Mouse (Mus musculus) limb, embryonic 13.5 days (tissue): ENCODE measurements around the gene Efr3b. TPM values are rescaled to one million over a fixed set of nuclear protein-coding genes. Genes with fewer than 3 reads are reported as not detected.

Source experiments
- ATAC-seq: fragments of 200-750 bp; cut with Nextera tagmentation; 2 replicates; pipeline ENCODE4 v1.8.0; 2017; ENCODE audit warnings: low read depth, moderate number of reproducible peaks, moderate TSS enrichment; ENCODE audit not compliant: low FRiP score
- H3K27ac ChIP-seq: fragments of 300-500 bp; sonication (generic); 2 replicates; pipeline ENCODE4 v1.5.1; 2015; ENCODE audit warnings: inconsistent platforms, mild to moderate bottlenecking, moderate library complexity
- H3K27me3 ChIP-seq: fragments of 300-500 bp; sonication (generic); 2 replicates; pipeline ENCODE4 v1.6.1; 2015; ENCODE audit warnings: mild to moderate bottlenecking, inconsistent platforms
- H3K36me3 ChIP-seq: fragments of 300-500 bp; sonication (generic); 2 replicates; pipeline ENCODE4 v1.6.1; 2015; ENCODE audit warnings: inconsistent platforms, mild to moderate bottlenecking, moderate library complexity
- H3K4me1 ChIP-seq: fragments of 300-500 bp; sonication (generic); 2 replicates; pipeline ENCODE4 v1.6.1; 2015; ENCODE audit warnings: inconsistent platforms
- H3K4me2 ChIP-seq: fragments of 300-500 bp; sonication (generic); replicated peaks from 2 replicates; pipeline ENCODE4 v1.6.1; 2015; ENCODE audit warnings: inconsistent platforms, mild to moderate bottlenecking, moderate library complexity
- H3K4me3 ChIP-seq: fragments of 300-500 bp; sonication (generic); 2 replicates; pipeline ENCODE4 v1.5.1; 2015; ENCODE audit warnings: moderate library complexity, mild to moderate bottlenecking, inconsistent platforms
- H3K9ac ChIP-seq: fragments of 300-500 bp; sonication (generic); 2 replicates; pipeline ENCODE4 v1.6.1; 2015; ENCODE audit warnings: mild to moderate bottlenecking, inconsistent platforms
- H3K9me3 ChIP-seq: fragments of 300-500 bp; sonication (generic); 2 replicates; pipeline ENCODE4 v1.6.1; 2016; ENCODE audit warnings: inconsistent platforms
- WGBS: fragments of 180-500 bp; shearing (Covaris S2); methylation state at CpG from one replicate; pipeline ENCODE4 v1.1.7; 2015; 5-methylcytosine and 5-hydroxymethylcytosine counted together
- polyA plus RNA-seq: library from polyadenylated mRNA; unstranded; fragments of >200 nt; fragmentation: Nextera tagmentation; extraction: Ambion mirVana; gene quantifications from 2 replicates; pipeline ENCODE4 v1.2.1, GENCODE M21; 2015

Efr3b gene
- polyA plus RNA-seq, 1 experiment from 2014 or later = 6.2 TPM

DNA sequence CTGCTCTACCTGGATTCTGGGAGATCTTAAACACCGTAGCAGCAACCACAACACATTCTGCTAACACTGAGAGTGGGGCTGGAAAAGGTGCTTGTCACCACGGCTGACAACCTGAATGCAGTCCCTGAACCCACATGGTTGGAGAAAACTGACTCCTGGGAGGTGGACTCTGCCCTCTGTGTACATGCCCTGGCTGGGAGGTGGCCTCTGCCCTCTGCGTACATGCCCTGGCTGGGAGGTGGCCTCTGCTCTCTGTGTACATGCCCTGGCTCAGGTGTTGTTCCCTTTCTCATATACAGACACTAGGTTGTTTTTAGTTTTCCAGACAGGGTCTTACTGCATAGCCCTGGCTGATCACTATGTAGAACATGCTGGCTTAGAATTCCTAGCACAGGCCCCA lies 119.3 kb downstream of the Efr3b start:
- Histone ChIP-seq H3K4me3 (no peak overlapping the region), H3K27ac (no peak overlapping the region), H3K27me3 (no peaks in the 10 kb centered on the region), H3K9me3 (no peaks in the 10 kb centered on the region), H3K9ac (no peak overlapping the region), H3K4me1 (peaks cover 17% of the 10 kb centered on the region; the same call in 1 of the 2 replicates), H3K4me2 (no peak overlapping the region), H3K36me3 (peaks cover 10% of the 10 kb centered on the region)
- 83% methylated on average over 3 of the region's 3 CpGs for WGBS
- ATAC-seq = no peak

DNA sequence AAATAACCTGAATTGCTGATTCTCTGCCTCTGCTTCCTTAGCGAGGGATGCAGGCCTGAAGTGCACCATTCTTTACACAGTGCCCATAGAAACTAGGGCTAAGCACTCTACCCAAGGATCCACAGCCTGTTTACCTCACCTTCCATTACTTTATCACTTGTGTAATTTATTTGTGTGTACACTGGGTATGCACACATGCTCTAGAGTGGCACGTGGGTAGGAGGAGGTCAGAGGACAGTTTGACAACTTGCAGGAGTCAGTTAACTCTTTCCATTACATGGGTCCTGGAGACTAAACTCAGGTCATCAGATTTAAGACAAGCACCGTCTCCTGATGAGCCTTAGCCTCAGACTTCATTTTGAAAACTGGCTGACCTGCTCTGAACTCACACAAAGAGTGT lies 120.1 kb downstream of the Efr3b start:
- H3K4me1 ChIP-seq = peaks cover 17% of the 10 kb centered on the region; the same call in 1 of the 2 replicates
- H3K9ac ChIP-seq = no peak overlapping the region
- no peak for ATAC-seq
- 67% methylated on average over 3 of the region's 3 CpGs for WGBS
- H3K27ac ChIP-seq = no peak overlapping the region
- H3K9me3 ChIP-seq = no peaks in the 10 kb centered on the region
- no peak overlapping the region for H3K4me2 ChIP-seq
- H3K27me3 ChIP-seq = no peaks in the 10 kb centered on the region
- peaks cover 16% of the 10 kb centered on the region for H3K36me3 ChIP-seq
- H3K4me3 ChIP-seq = no peak overlapping the region

DNA sequence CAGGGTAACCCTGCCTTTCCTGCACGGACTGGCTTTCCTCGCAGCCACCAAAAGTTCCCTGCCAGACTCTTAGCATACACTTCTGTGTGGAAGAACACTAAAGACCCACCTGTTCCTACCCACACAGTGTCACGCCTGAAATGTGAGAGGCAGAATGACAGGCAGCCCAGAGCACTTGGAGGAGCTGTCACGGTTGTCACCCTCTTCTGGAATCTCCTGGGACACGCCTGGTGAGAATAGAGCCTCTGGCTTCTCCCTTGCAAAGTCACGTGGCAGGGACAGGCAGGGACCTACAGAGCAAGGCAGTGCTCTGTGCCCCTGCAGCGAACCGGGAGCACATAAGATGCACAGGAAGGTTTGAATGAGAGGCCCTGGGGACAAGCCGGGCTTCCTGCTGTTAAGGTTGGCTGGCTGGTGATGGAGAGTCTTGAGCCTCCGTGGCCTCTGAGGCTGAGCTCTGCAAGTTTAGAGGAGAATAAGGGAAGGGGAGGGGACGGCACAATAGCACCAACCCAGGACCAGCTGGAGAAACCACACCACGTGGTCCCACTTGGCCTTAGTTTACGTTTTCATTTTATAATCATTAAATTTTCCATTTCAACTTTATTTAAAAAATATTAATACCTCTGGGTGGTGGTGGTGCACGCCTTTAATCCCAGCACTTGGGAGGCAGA lies 120.9 kb downstream of the Efr3b start:
- 26% methylated on average over 14 of the region's 14 CpGs for WGBS
- peak; percentile 49; the same call in 1 of the 2 replicates for ATAC-seq
- Histone ChIP-seq H3K9ac (no peak overlapping the region), H3K27ac (no peak overlapping the region), H3K36me3 (peaks cover 18% of the 10 kb centered on the region), H3K4me3 (no peak overlapping the region), H3K4me1 (peaks cover 17% of the 10 kb centered on the region; the same call in 1 of the 2 replicates), H3K9me3 (no peaks in the 10 kb centered on the region), H3K27me3 (no peaks in the 10 kb centered on the region), H3K4me2 (no peak overlapping the region)

DNA sequence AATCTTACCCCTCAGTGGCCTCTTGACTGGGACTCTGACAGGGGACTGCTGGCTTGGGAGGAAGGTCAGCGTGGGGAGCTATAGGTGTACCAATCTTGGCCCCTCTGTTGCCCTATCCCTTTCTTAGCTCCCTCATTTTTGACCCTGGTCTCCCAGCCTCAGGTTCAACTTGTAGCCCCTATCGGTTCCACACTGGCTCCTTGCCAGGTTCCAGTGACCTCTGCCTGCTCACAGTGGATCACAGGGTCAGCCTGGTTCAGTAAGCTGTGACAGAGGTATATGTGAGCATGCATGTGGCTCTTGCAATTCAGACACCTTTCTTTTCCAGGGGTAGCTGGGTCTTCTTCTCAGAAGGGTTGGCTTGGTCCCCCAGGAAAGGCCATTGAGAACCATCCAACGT lies 122.9 kb downstream of the Efr3b start:
- Histone ChIP-seq H3K4me3 (no peak overlapping the region), H3K9ac (no peak overlapping the region), H3K4me1 (peaks cover 13% of the 10 kb centered on the region; the same call in 1 of the 2 replicates), H3K27ac (no peak overlapping the region), H3K9me3 (no peaks in the 10 kb centered on the region), H3K36me3 (peaks cover 33% of the 10 kb centered on the region), H3K27me3 (no peaks in the 10 kb centered on the region), H3K4me2 (no peak overlapping the region)
- 82% methylated on average over 3 of the region's 3 CpGs for WGBS
- no peak for ATAC-seq

Other genes with a start within 250 kb of the Efr3b start
- gene Dnmt3a, start 232.9 kb downstream of the Efr3b start, polyA plus RNA-seq = 200 and 203 TPM in 2 replicates
- gene Pomc, start 84.0 kb downstream of the Efr3b start, polyA plus RNA-seq = 3.2 and 4.5 TPM in 2 replicates
- 9.1 and 9.5 TPM in 2 replicates for gene Dnajc27, start 43.7 kb upstream of the Efr3b start, polyA plus RNA-seq
- gene Adcy3, start 94.2 kb upstream of the Efr3b start, polyA plus RNA-seq = 12.1 and 12.4 TPM in 2 replicates
- gene Ptrhd1, start 195.1 kb upstream of the Efr3b start, polyA plus RNA-seq = 4.3 and 5.0 TPM in 2 replicates
- 15.6 TPM in 2 replicates for gene Cenpo, start 195.4 kb upstream of the Efr3b start, polyA plus RNA-seq